Comparison of ENCODE assay signal across 20 mouse cellular contexts in the genomic region with DNA sequence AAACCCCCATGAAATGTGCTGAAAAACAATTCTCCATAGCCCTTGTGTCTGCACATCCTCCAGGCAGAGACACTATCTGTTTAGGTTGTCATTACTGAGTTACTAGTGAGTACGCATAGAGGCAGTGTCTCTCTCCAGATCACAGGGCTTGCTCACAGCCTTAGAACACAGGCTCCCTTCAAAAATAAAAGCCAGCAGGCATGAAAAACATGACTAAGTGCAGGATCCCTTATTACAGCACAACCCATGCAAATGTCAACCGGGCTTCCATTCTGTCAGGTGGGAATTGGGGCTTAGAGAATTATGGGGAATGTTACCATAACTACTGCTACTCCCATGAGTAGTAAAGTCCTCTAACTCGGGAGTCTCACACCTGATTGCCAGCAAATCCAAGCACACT. TPM values are rescaled to one million over a fixed set of nuclear protein-coding genes. Genes with fewer than 3 reads are reported as not detected.
A peak's percentile ranks its signal among the peaks of the same experiment; 100 is the strongest.
DNase-seq lines count a peak whose midpoint lies in the region; ATAC-seq and TF ChIP-seq lines count a peak whose summit lies in the region.
"Had no signal": no experiment of that assay in that cellular context is flagged by ENCODE, and none has a peak within 500 bp of the region (broad histone marks: within the 10 kb centered on the region; RNA-seq: fewer than 3 reads in every experiment).

No protein-coding gene starts in this region.

- no peak for TF ChIP-seq POLR2A in limb, embryonic 14.5 days (IDR thresholded peaks at IDR 0.05; ENCODE audit: borderline replicate concordance, extremely low read depth, insufficient read depth, insufficient read length)

- no peaks in the 10 kb centered on the region for H3K27me3 ChIP-seq in embryonic facial prominence, embryonic 12.5 days
- H3K27me3 ChIP-seq in embryonic facial prominence, embryonic 10.5 days (replicated peaks; ENCODE audit: low read depth, poor library complexity, severe bottlenecking), result no peaks in the 10 kb centered on the region
- no peaks in the 10 kb centered on the region for H3K27me3 ChIP-seq in hindbrain, embryonic 12.5 days
- no peaks in the 10 kb centered on the region for H3K27me3 ChIP-seq in hindbrain, postnatal 0 days (ENCODE audit: insufficient read depth, low read length)
- H3K27me3 ChIP-seq in limb, embryonic 12.5 days, result no peaks in the 10 kb centered on the region
- H3K27me3 ChIP-seq in limb, embryonic 10.5 days (ENCODE audit: low read depth, poor library complexity, severe bottlenecking), result no peaks in the 10 kb centered on the region
- no peaks in the 10 kb centered on the region for H3K27me3 ChIP-seq in limb, embryonic 14.5 days (ENCODE audit: control insufficient read depth, insufficient read depth, low read length)
- H3K27me3 ChIP-seq: embryonic facial prominence, embryonic 13.5 days; forebrain, embryonic 15.5 days; heart, embryonic 15.5 days had no signal

- H3K27ac ChIP-seq in embryonic facial prominence, embryonic 12.5 days, result 0 out of 2 replicates have a peak overlapping the region, but pooled peaks have one; percentile 27
- no peak overlapping the region for H3K27ac ChIP-seq in embryonic facial prominence, embryonic 10.5 days (replicated peaks)
- H3K27ac ChIP-seq in hindbrain, embryonic 12.5 days, result 0 out of 2 replicates have a peak overlapping the region, but pooled peaks have one; percentile 4
- no peak overlapping the region for H3K27ac ChIP-seq in hindbrain, postnatal 0 days
- H3K27ac ChIP-seq in limb, embryonic 12.5 days, result peak overlapping the region; percentile 18; the same call in 1 of the 2 replicates
- H3K27ac ChIP-seq in limb, embryonic 10.5 days, result no peak overlapping the region
- H3K27ac ChIP-seq in limb, embryonic 14.5 days (replicated peaks; ENCODE audit: low read depth, low read length), result no peak overlapping the region
- H3K27ac ChIP-seq: embryonic facial prominence, embryonic 13.5 days; forebrain, embryonic 10.5 days; forebrain, embryonic 15.5 days; heart, embryonic 15.5 days had no signal

- H3K36me3 ChIP-seq in embryonic facial prominence, embryonic 12.5 days, result no peaks in the 10 kb centered on the region
- H3K36me3 ChIP-seq in embryonic facial prominence, embryonic 10.5 days (replicated peaks), result no peaks in the 10 kb centered on the region
- H3K36me3 ChIP-seq in hindbrain, embryonic 12.5 days, result no peaks in the 10 kb centered on the region
- no peaks in the 10 kb centered on the region for H3K36me3 ChIP-seq in hindbrain, postnatal 0 days (ENCODE audit: insufficient read depth, low read length)
- H3K36me3 ChIP-seq in limb, embryonic 12.5 days, result no peaks in the 10 kb centered on the region
- no peaks in the 10 kb centered on the region for H3K36me3 ChIP-seq in limb, embryonic 10.5 days
- no peaks in the 10 kb centered on the region for H3K36me3 ChIP-seq in limb, embryonic 14.5 days (ENCODE audit: control insufficient read depth, insufficient read depth, low read length)
- H3K36me3 ChIP-seq: embryonic facial prominence, embryonic 13.5 days; forebrain, embryonic 15.5 days; heart, embryonic 15.5 days had no signal

- H3K9ac ChIP-seq in embryonic facial prominence, embryonic 12.5 days, result no peak overlapping the region
- no peak overlapping the region for H3K9ac ChIP-seq in hindbrain, embryonic 12.5 days
- no peak overlapping the region for H3K9ac ChIP-seq in hindbrain, postnatal 0 days (replicated peaks; ENCODE audit: low read length)
- no peak overlapping the region for H3K9ac ChIP-seq in limb, embryonic 12.5 days (replicated peaks)
- H3K9ac ChIP-seq in limb, embryonic 14.5 days (ENCODE audit: low read depth, low read length, severe bottlenecking), result no peak overlapping the region
- H3K9ac ChIP-seq: embryonic facial prominence, embryonic 13.5 days; forebrain, embryonic 15.5 days; heart, embryonic 15.5 days had no signal

- peaks cover 36% of the 10 kb centered on the region for H3K4me1 ChIP-seq in embryonic facial prominence, embryonic 12.5 days
- H3K4me1 ChIP-seq in embryonic facial prominence, embryonic 10.5 days, result peaks cover 40% of the 10 kb centered on the region
- H3K4me1 ChIP-seq in hindbrain, embryonic 12.5 days, result peaks cover 36% of the 10 kb centered on the region
- peaks cover 25% of the 10 kb centered on the region for H3K4me1 ChIP-seq in hindbrain, postnatal 0 days (ENCODE audit: insufficient read depth, low read length)
- peaks cover 45% of the 10 kb centered on the region for H3K4me1 ChIP-seq in limb, embryonic 12.5 days (replicated peaks)
- H3K4me1 ChIP-seq in limb, embryonic 10.5 days, result peaks cover 40% of the 10 kb centered on the region
- peaks cover 25% of the 10 kb centered on the region for H3K4me1 ChIP-seq in limb, embryonic 14.5 days (ENCODE audit: control insufficient read depth, insufficient read depth, low read length)

- ATAC-seq in embryonic facial prominence, embryonic 12.5 days (ENCODE audit: insufficient number of reproducible peaks, insufficient read depth, low FRiP score, low TSS enrichment), result no peak; the same call in 1 of the 2 replicates
- ATAC-seq in hindbrain, embryonic 12.5 days (ENCODE audit: low FRiP score), result no peak
- ATAC-seq in hindbrain, postnatal 0 days, result no peak
- ATAC-seq in limb, embryonic 12.5 days (ENCODE audit: insufficient number of reproducible peaks, insufficient read depth, low FRiP score, low TSS enrichment, low read depth), result no peak
- peak; percentile 41; the same call in 1 of the 2 replicates for ATAC-seq in limb, embryonic 14.5 days (ENCODE audit: low FRiP score, low read depth)
- ATAC-seq: forebrain, embryonic 15.5 days; hindbrain, embryonic 16.5 days had no signal

- no peaks in the 10 kb centered on the region for H3K9me3 ChIP-seq in embryonic facial prominence, embryonic 12.5 days
- no peaks in the 10 kb centered on the region for H3K9me3 ChIP-seq in embryonic facial prominence, embryonic 10.5 days
- H3K9me3 ChIP-seq in hindbrain, embryonic 12.5 days (replicated peaks), result no peaks in the 10 kb centered on the region
- H3K9me3 ChIP-seq in hindbrain, postnatal 0 days (ENCODE audit: low read length), result no peaks in the 10 kb centered on the region
- H3K9me3 ChIP-seq in limb, embryonic 12.5 days, result no peaks in the 10 kb centered on the region
- no peaks in the 10 kb centered on the region for H3K9me3 ChIP-seq in limb, embryonic 10.5 days (replicated peaks)
- H3K9me3 ChIP-seq in limb, embryonic 14.5 days (ENCODE audit: control insufficient read depth, low read length), result no peaks in the 10 kb centered on the region
- H3K9me3 ChIP-seq: embryonic facial prominence, embryonic 13.5 days; forebrain, embryonic 15.5 days; heart, embryonic 15.5 days had no signal

- TF ChIP-seq CTCF in hindbrain, postnatal 0 days (IDR thresholded peaks at IDR 0.05; ENCODE audit: low read depth), result no peak

- no peak overlapping the region for H3K4me3 ChIP-seq in embryonic facial prominence, embryonic 12.5 days
- no peak overlapping the region for H3K4me3 ChIP-seq in embryonic facial prominence, embryonic 10.5 days
- H3K4me3 ChIP-seq in hindbrain, embryonic 12.5 days, result no peak overlapping the region
- no peak overlapping the region for H3K4me3 ChIP-seq in hindbrain, postnatal 0 days (ENCODE audit: low read length)
- no peak overlapping the region for H3K4me3 ChIP-seq in limb, embryonic 12.5 days (replicated peaks)
- no peak overlapping the region for H3K4me3 ChIP-seq in limb, embryonic 10.5 days
- H3K4me3 ChIP-seq in limb, embryonic 14.5 days (replicated peaks; ENCODE audit: low read length), result no peak overlapping the region
- H3K4me3 ChIP-seq: embryonic facial prominence, embryonic 13.5 days; erythroblast, embryonic 14.5 days; forebrain, embryonic 10.5 days; forebrain, embryonic 15.5 days; heart, adult 2 months; heart, embryonic 15.5 days had no signal

- 33% methylated on average over 3 of the region's 3 CpGs for WGBS in embryonic facial prominence, embryonic 12.5 days
- WGBS in embryonic facial prominence, embryonic 10.5 days, result 55% methylated on average over 3 of the region's 3 CpGs
- WGBS in hindbrain, embryonic 12.5 days, result 65% methylated on average over 3 of the region's 3 CpGs
- WGBS in hindbrain, postnatal 0 days, result 55% methylated on average over 3 of the region's 3 CpGs
- WGBS in limb, embryonic 12.5 days, result 34% methylated on average over 3 of the region's 3 CpGs
- 62% methylated on average over 3 of the region's 3 CpGs for WGBS in limb, embryonic 10.5 days
- WGBS in limb, embryonic 14.5 days, result 24% methylated on average over 3 of the region's 3 CpGs

- DNase-seq in embryonic facial prominence, embryonic 10.5 days (ENCODE audit: low spot score), result no peak
- no peak for DNase-seq in hindbrain, postnatal 0 days (ENCODE audit: low spot score)
- no peak for DNase-seq in limb, embryonic 10.5 days (ENCODE audit: low spot score)
- DNase-seq in limb, embryonic 14.5 days (ENCODE audit: low spot score), result no peak
- no peak for DNase-seq in kidney, postnatal 10 days
- DNase-seq: adrenal gland, postnatal 14 days; cerebellum, adult 11-12 months; heart, adult 2 months; heart, postnatal 14 days; kidney, adult 11 months had no signal

- no peak overlapping the region for H3K4me2 ChIP-seq in embryonic facial prominence, embryonic 12.5 days (replicated peaks)
- H3K4me2 ChIP-seq in hindbrain, embryonic 12.5 days (replicated peaks), result no peak overlapping the region
- no peak overlapping the region for H3K4me2 ChIP-seq in hindbrain, postnatal 0 days (ENCODE audit: low read depth, low read length)
- no peak overlapping the region for H3K4me2 ChIP-seq in limb, embryonic 12.5 days
- H3K4me2 ChIP-seq in limb, embryonic 14.5 days (replicated peaks; ENCODE audit: low read depth, low read length, severe bottlenecking), result no peak overlapping the region
- H3K4me2 ChIP-seq: embryonic facial prominence, embryonic 13.5 days; forebrain, embryonic 15.5 days; heart, embryonic 11.5 days; heart, embryonic 15.5 days had no signal

RNA-seq across cellular contexts. Expression of gene Trio, which starts 44.4 kb away (rescaled TPM):
- 69.8 and 73.5 TPM in 2 replicates for polyA plus RNA-seq in embryonic facial prominence, embryonic 12.5 days (2016; fragmentation: Nextera tagmentation; extraction: Ambion mirVana)
- 24.8 and 28.8 TPM in 2 replicates for polyA plus RNA-seq in embryonic facial prominence, embryonic 10.5 days (2016; fragmentation: Nextera tagmentation; extraction: Ambion mirVana)
- 48.5 and 51.2 TPM in 2 replicates for polyA plus RNA-seq in hindbrain, embryonic 12.5 days (2016; fragmentation: Nextera tagmentation; extraction: Ambion mirVana)
- 188 and 197 TPM in 2 replicates for total RNA-seq in hindbrain, postnatal 0 days (2014; rRNA removed)
- 19.9 and 24.0 TPM in 2 replicates for polyA plus RNA-seq in hindbrain, postnatal 0 days (2015; fragmentation: Nextera tagmentation; extraction: Ambion mirVana)
- polyA plus RNA-seq in limb, embryonic 12.5 days (2016; fragmentation: Nextera tagmentation; extraction: Ambion mirVana), result 73.6 and 82.3 TPM in 2 replicates
- 31.4 and 38.4 TPM in 2 replicates for polyA plus RNA-seq in limb, embryonic 10.5 days (2016; fragmentation: Nextera tagmentation; extraction: Ambion mirVana)
- 230 and 262 TPM in 2 replicates for polyA plus RNA-seq in limb, embryonic 14.5 days (2012; rRNA removed)
- 78.7 and 86.7 TPM in 2 replicates for polyA plus RNA-seq in limb, embryonic 14.5 days (2014; fragmentation: Nextera tagmentation; extraction: Ambion mirVana)

Comparison
In these comparisons a context has a peak if more than half of its experiments do, and no peak if none do; other contexts are left out.
1. H3K27ac ChIP-seq: peak in embryonic facial prominence, embryonic 12.5 days (single experiment), hindbrain, embryonic 12.5 days (single experiment) and limb, embryonic 12.5 days (single experiment); none in embryonic facial prominence, embryonic 10.5 days (single experiment), hindbrain, postnatal 0 days (single experiment), limb, embryonic 10.5 days (single experiment) and limb, embryonic 14.5 days (single experiment).